Mouse (Mus musculus) limb, embryonic 14.5 days (tissue): ENCODE data around the gene Brat1. TPM values are rescaled to one million over a fixed set of nuclear protein-coding genes. Genes with fewer than 3 reads are reported as not detected.
"Not testable (repeated sequence)": the region's sequence is repeated elsewhere in the genome, so short reads cannot be mapped to it uniquely, and the experiment has no call there.

Source experiments
- ATAC-seq: fragments of 200-750 bp; cut with Nextera tagmentation; 2 replicates; pipeline ENCODE4 v1.8.0; 2017; ENCODE audit warnings: low read depth, moderate number of reproducible peaks, moderate TSS enrichment; ENCODE audit not compliant: low FRiP score
- DNase-seq: peaks from one replicate; pipeline ENCODE4 v3.0.0-alpha.2; 2015; ENCODE audit warnings: low spot score
- H3K27ac ChIP-seq: fragments of 300-500 bp; sonication (generic); replicated peaks from 2 replicates; pipeline ENCODE4 v1.5.1; 2014; ENCODE audit warnings: low read depth, mild to moderate bottlenecking, low read length, moderate library complexity, mixed read lengths
- H3K27me3 ChIP-seq: fragments of 300-500 bp; sonication (generic); 2 replicates; pipeline ENCODE4 v1.6.1; 2014; ENCODE audit warnings: low read length, mixed read lengths; ENCODE audit not compliant: control insufficient read depth, insufficient read depth
- H3K36me3 ChIP-seq: fragments of 300-500 bp; sonication (generic); 2 replicates; pipeline ENCODE4 v1.6.1; 2014; ENCODE audit warnings: mild to moderate bottlenecking, low read length, moderate library complexity, mixed read lengths; ENCODE audit not compliant: control insufficient read depth, insufficient read depth
- H3K4me1 ChIP-seq: fragments of 300-500 bp; sonication (generic); 2 replicates; pipeline ENCODE4 v1.6.1; 2014; ENCODE audit warnings: antibody characterized with exemption, low read length, mixed read lengths; ENCODE audit not compliant: control insufficient read depth, insufficient read depth
- H3K4me2 ChIP-seq: fragments of 300-500 bp; sonication (generic); replicated peaks from 2 replicates; pipeline ENCODE4 v1.6.1; 2014; ENCODE audit warnings: low read depth, mild to moderate bottlenecking, low read length, moderate library complexity; ENCODE audit not compliant: severe bottlenecking
- H3K4me3 ChIP-seq: fragments of 300-500 bp; sonication (generic); replicated peaks from 2 replicates; pipeline ENCODE4 v1.5.1; 2014; ENCODE audit warnings: low read length
- H3K9ac ChIP-seq: fragments of 300-500 bp; sonication (generic); 2 replicates; pipeline ENCODE4 v1.6.1; 2014; ENCODE audit warnings: mild to moderate bottlenecking, low read depth, low read length, moderate library complexity; ENCODE audit not compliant: severe bottlenecking
- H3K9me3 ChIP-seq: fragments of 300-500 bp; sonication (generic); 2 replicates; pipeline ENCODE4 v1.6.1; 2016; ENCODE audit warnings: low read length; ENCODE audit not compliant: control insufficient read depth
- POLR2A ChIP-seq: fragments of 200-500 bp; IDR thresholded peaks from 2 replicates; pipeline ENCODE4 v1.8.0; 2012; ENCODE audit warnings: inconsistent platforms, mild to moderate bottlenecking, moderate library complexity, borderline replicate concordance; ENCODE audit not compliant: insufficient read depth, insufficient read length; ENCODE audit errors: extremely low read depth
- WGBS: fragments of 180-500 bp; shearing (Covaris S2); extraction: QIAGEN DNeasy Blood & Tissue Kit; methylation state at CpG from one replicate; pipeline ENCODE4 v1.1.7; 2014; 5-methylcytosine and 5-hydroxymethylcytosine counted together
- polyA plus RNA-seq, 2 experiments: library from polyadenylated mRNA; depleted of rRNA in 1 of 2; stranded (reverse) in 1 of 2; unstranded in 1 of 2; fragments of >200 nt; fragmentation: Nextera tagmentation in 1 of 2; extraction: Ambion mirVana in 1 of 2; gene quantifications; 2 replicates each; pipeline versions ENCODE4 v1.2.1 to v1.2.3; 2012 to 2014

The Brat1 gene
- polyA plus RNA-seq, 2 experiments: 19.9 to 29.6 TPM

DNA sequence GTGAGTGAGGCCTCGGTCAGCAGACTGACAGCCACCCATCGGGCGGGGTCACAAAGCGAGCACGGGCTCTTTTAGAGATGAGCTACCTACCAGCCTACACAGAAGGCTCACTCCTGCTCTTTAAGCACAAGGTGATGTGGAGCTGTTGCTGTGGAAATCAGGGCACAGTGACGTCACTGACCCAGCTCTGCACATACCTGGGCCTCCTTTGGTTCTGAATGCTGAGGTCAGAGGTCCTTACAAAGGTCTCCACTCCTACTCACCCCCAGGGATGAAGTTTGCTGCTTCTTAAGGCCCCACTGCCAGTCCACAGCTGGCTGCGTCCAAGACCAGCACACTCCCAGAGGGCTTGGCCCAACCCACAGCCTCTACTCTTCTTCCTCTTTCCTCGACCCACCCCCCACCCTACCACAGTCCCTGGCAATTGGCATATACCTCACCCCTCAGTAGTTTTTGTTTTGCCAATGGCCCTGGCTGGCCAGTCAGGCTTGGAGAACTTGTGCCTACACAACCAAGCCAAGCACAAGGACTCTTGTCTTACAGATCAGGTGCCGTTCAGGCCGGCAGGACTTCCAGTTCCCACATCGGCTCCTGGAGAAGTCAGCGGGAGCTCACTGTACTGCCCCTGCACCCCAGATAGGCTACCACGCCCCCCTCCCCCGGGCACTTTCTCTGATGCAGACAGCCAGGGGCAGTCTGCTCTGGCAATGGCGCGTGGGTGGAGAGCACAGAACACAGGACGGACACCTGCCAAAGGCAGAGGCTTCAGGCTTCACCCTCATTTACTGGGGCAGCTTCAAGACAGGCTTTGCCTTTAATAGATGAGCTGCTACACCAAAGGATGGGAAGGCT is 41.8 kb upstream of the Brat1 start:
- no peak for DNase-seq
- ATAC-seq: no peak
- Histone ChIP-seq H3K4me3 (no peak overlapping the region), H3K27me3 (no peaks in the 10 kb centered on the region), H3K9me3 (no peaks in the 10 kb centered on the region), H3K36me3 (peaks cover 10% of the 10 kb centered on the region; the same call in 1 of the 2 replicates), H3K9ac (0 out of 2 replicates have a peak overlapping the region, but pooled peaks have one; percentile 5), H3K27ac (no peak overlapping the region), H3K4me2 (no peak overlapping the region), H3K4me1 (peaks cover 21% of the 10 kb centered on the region)
- 70% methylated on average over 17 of the region's 17 CpGs for WGBS
- no peak for TF ChIP-seq POLR2A

DNA sequence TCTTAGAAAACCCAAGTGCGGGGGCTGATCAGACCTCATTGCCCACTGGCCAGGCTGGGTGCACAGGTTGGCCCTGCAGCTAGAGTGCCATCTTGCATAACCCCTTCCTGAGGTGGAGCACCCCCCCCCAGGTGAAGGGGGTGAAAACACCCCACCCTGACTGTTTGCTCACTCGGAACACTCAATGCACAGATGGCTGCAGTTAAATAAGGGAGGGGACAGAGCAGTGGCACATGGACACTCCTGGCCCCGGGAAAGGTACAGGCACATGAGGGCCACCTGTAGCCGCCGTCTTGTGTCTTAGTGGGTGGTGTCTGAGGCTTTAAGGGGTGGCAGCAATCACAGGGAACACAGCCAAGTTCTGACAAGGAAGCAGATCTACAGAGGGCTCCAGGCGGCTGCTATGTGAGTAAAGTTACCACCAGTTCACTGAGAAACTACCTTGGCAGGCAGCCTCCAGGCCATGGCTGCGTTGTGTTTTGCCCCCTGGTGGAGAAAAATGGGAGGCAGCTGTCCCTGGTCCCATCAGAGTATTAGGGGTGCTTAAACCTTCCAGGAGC is 41.1 kb upstream of the Brat1 start:
- Histone ChIP-seq H3K27me3 (no peaks in the 10 kb centered on the region), H3K9me3 (no peaks in the 10 kb centered on the region), H3K4me2 (no peak overlapping the region), H3K4me1 (peaks cover 21% of the 10 kb centered on the region), H3K9ac (no peak overlapping the region), H3K4me3 (no peak overlapping the region), H3K36me3 (peaks cover 12% of the 10 kb centered on the region), H3K27ac (no peak overlapping the region)
- DNase-seq: peak; percentile 80
- peak; percentile 67; the same call in 1 of the 2 replicates for ATAC-seq
- 35% methylated on average over 7 of the region's 7 CpGs for WGBS
- TF ChIP-seq POLR2A: no peak

GRCm38 (mm10) chr5:140672115-140672514 is 32.7 kb upstream of the Brat1 start:
- peaks cover 3% of the 10 kb centered on the region; the same call in 1 of the 2 replicates for H3K9me3 ChIP-seq
- no peak for TF ChIP-seq POLR2A
- H3K27me3 ChIP-seq: no peaks in the 10 kb centered on the region
- no peak overlapping the region for H3K9ac ChIP-seq
- H3K4me3 ChIP-seq: no peak overlapping the region
- WGBS: 80% methylated on average over 6 of the region's 6 CpGs
- DNase-seq: no peak
- peaks cover 3% of the 10 kb centered on the region; the same call in 1 of the 2 replicates for H3K4me1 ChIP-seq
- no peak overlapping the region for H3K4me2 ChIP-seq
- no peak for ATAC-seq
- H3K27ac ChIP-seq: no peak overlapping the region
- peaks cover 56% of the 10 kb centered on the region for H3K36me3 ChIP-seq

- WGBS: 86% methylated on average over 6 of the region's 6 CpGs
- H3K9me3 ChIP-seq, H3K4me1 ChIP-seq, H3K27ac ChIP-seq, ATAC-seq, DNase-seq, H3K4me2 ChIP-seq, H3K27me3 ChIP-seq, H3K9ac ChIP-seq, H3K4me3 ChIP-seq: not testable (repeated sequence)
- peaks cover 60% of the 10 kb centered on the region for H3K36me3 ChIP-seq
Observed at GRCm38 (mm10) chr5:140672603-140673002, 32.2 kb upstream of the Brat1 start.

GRCm38 (mm10) chr5:140674036-140674435 is 30.8 kb upstream of the Brat1 start:
- H3K27me3 ChIP-seq: no peaks in the 10 kb centered on the region
- no peak for ATAC-seq
- no peak for TF ChIP-seq POLR2A

More at GRCm38 (mm10) chr5:140674036-140674435, 30.8 kb upstream of the Brat1 start:
- 86% methylated on average over 17 of the region's 17 CpGs for WGBS
- Histone ChIP-seq H3K4me2 (no peak overlapping the region), H3K9me3 (0 out of 2 replicates have a peak, but pooled peaks cover under 1% of the 10 kb centered on the region), H3K9ac (no peak overlapping the region), H3K36me3 (peaks cover 64% of the 10 kb centered on the region), H3K27ac (no peak overlapping the region; the same call in 1 of the 2 replicates), H3K4me3 (no peak overlapping the region), H3K4me1 (peaks cover 3% of the 10 kb centered on the region; the same call in 1 of the 2 replicates)
- no peak for DNase-seq
